Mouse (Mus musculus) forebrain, postnatal 0 days (tissue): Measurements from ENCODE around the gene Gtf2h3. TPM values are rescaled to one million over a fixed set of nuclear protein-coding genes. Genes with fewer than 3 reads are reported as not detected.

Source experiments
- ATAC-seq: fragments of 200-750 bp; cut with Nextera tagmentation; 2 replicates; pipeline ENCODE4 v1.8.0; 2017; ENCODE audit warnings: mild to moderate bottlenecking, moderate library complexity
- DNase-seq: peaks from one replicate; pipeline ENCODE4 v3.0.0-alpha.2; 2015
- H3K27ac ChIP-seq: fragments of 300-500 bp; sonication (generic); 2 replicates; pipeline ENCODE4 v1.5.1; 2014; ENCODE audit warnings: low read depth, mild to moderate bottlenecking, antibody characterized with exemption, low read length, moderate library complexity, mixed read lengths
- H3K27me3 ChIP-seq: fragments of 300-500 bp; sonication (generic); 2 replicates; pipeline ENCODE4 v1.6.1; 2014; ENCODE audit warnings: mild to moderate bottlenecking, low read length, mixed read lengths; ENCODE audit not compliant: insufficient read depth
- H3K36me3 ChIP-seq: fragments of 300-500 bp; sonication (generic); 2 replicates; pipeline ENCODE4 v1.6.1; 2014; ENCODE audit warnings: mild to moderate bottlenecking, moderate library complexity; ENCODE audit not compliant: insufficient read depth
- H3K4me1 ChIP-seq: fragments of 300-500 bp; sonication (generic); 2 replicates; pipeline ENCODE4 v1.6.1; 2014; ENCODE audit warnings: antibody characterized with exemption; ENCODE audit not compliant: insufficient read depth
- H3K4me2 ChIP-seq: fragments of 300-500 bp; sonication (generic); 2 replicates; pipeline ENCODE4 v1.6.1; 2014; ENCODE audit warnings: low read depth, mild to moderate bottlenecking, moderate library complexity
- H3K4me3 ChIP-seq: fragments of 300-500 bp; sonication (generic); 2 replicates; pipeline ENCODE4 v1.5.1; 2014; ENCODE audit warnings: low read depth, low read length, mixed read lengths
- H3K9ac ChIP-seq: fragments of 300-500 bp; sonication (generic); 2 replicates; pipeline ENCODE4 v1.6.1; 2014; ENCODE audit warnings: mild to moderate bottlenecking
- H3K9me3 ChIP-seq: fragments of 300-500 bp; sonication (generic); 2 replicates; pipeline ENCODE4 v1.6.1; 2016; ENCODE audit warnings: low read length
- CTCF ChIP-seq: sonication (generic); IDR thresholded peaks from 2 replicates; pipeline ENCODE4 v1.5.1; 2016; ENCODE audit warnings: antibody characterized with exemption, control low read depth, low read depth
- WGBS: fragments of 180-500 bp; shearing (Covaris S2); extraction: QIAGEN DNeasy Blood & Tissue Kit; methylation state at CpG from one replicate; pipeline ENCODE4 v1.1.7; 2014; 5-methylcytosine and 5-hydroxymethylcytosine counted together
- polyA plus RNA-seq: library from polyadenylated mRNA; unstranded; fragments of >200 nt; fragmentation: Nextera tagmentation; extraction: Ambion mirVana; gene quantifications from 2 replicates; pipeline ENCODE4 v1.2.1, GENCODE M21; 2015
- total RNA-seq: library from RNA; depleted of rRNA; stranded (reverse); fragments of >200 nt; gene quantifications from 2 replicates; pipeline ENCODE4 v1.2.3, GENCODE M21; 2014; rRNA removed

Gene Gtf2h3
- 33.2 and 38.9 TPM in 2 replicates for total RNA-seq
- polyA plus RNA-seq: 26.1 and 35.0 TPM in 2 replicates

DNA sequence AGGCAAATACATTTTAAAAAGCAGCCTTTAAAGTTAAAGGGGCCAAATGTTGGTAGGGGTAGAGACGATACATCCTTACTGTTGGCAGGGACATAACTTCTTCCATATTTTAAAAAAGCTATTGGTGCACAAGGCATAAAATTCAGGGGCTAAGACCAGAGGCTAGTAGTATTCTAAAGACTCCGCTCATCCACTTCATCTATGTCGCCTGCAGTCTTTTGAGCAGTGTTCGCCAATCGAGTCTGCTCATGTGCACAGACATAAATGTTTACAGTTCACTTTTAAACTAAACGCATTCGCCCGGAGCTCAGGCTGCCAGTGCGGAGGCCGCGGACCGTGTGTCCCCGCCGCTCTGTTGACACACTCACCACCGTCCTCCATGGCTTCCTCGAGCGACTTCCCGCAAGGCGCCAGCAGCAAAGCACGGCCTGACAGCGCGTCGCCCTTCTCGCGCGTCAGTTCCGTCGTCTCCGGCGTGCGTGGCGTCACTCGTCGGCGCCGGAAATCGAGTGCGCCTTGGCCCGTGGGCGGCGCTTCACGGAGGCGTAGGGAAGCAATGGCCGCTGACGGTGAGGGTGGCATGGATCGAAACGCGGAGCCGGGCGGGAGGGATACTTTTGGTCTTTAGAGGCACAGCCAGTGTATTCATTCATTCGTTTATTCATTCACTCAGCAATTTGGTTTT lies at the start of gene Gtf2h3, which contains the start of gene Eif2b1:
TSS of gene Gtf2h3 (plus strand) at position 508 of the 685 bp plus-strand sequence.
TSS of gene Eif2b1 (minus strand) at position 499 of the 685 bp plus-strand sequence.
- Histone ChIP-seq H3K9ac (peak within 1 kb of the TSS; percentile 70), H3K36me3 (peaks cover 46% of the 10 kb centered on the region), H3K27ac (peak within 1 kb of the TSS; percentile 70), H3K4me2 (peak within 1 kb of the TSS; percentile 93), H3K9me3 (no peaks in the 10 kb centered on the region), H3K27me3 (no peaks in the 10 kb centered on the region), H3K4me3 (peak within 1 kb of the TSS; percentile 57), H3K4me1 (peaks cover 14% of the 10 kb centered on the region)
- ATAC-seq (peak; percentile 98), DNase-seq (peak; percentile 98)
- TF ChIP-seq CTCF: peak; percentile 29; the same call in 1 of the 2 replicates
- 3% methylated on average over 51 of the region's 51 CpGs for WGBS

GRCm38 (mm10) chr5:124529191-124529651 lies 49.7 kb upstream of the Gtf2h3 start:
- Histone ChIP-seq H3K9me3 (no peaks in the 10 kb centered on the region), H3K27ac (no peak overlapping the region)

DNA sequence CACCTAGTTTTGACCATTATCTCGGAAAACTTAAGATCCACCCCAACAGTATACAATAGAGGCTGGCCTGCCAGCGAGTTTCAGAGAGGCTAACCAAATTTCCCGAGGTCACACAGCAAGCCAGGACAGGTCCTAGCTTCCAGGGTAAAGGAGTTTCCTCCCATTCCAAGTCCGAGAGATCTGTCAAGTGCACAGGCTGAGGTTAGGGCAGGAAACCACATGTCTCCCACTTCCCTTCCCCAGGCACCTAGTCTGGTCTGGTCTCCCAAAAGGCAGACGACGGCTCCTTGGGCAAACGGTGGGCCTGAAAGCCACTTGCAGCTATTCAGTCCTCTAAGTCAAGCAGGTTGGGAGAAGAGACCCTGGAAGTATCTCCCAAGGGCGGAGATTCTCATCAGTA lies 49.2 kb upstream of the Gtf2h3 start:
- no peak for TF ChIP-seq CTCF
- no peaks in the 10 kb centered on the region for H3K9me3 ChIP-seq
- no peak for ATAC-seq
- H3K4me3 ChIP-seq: peak overlapping the region; percentile 69
- no peaks in the 10 kb centered on the region for H3K36me3 ChIP-seq
- H3K4me2 ChIP-seq: peak overlapping the region; percentile 78
- no peaks in the 10 kb centered on the region for H3K27me3 ChIP-seq
- peaks cover 11% of the 10 kb centered on the region for H3K4me1 ChIP-seq
- DNase-seq: no peak
- 73% methylated on average over 8 of the region's 8 CpGs for WGBS
- H3K9ac ChIP-seq: no peak overlapping the region
- H3K27ac ChIP-seq: no peak overlapping the region

More at GRCm38 (mm10) chr5:124529191-124529651, 49.7 kb upstream of the Gtf2h3 start:
- TF ChIP-seq CTCF: no peak
- Histone ChIP-seq H3K36me3 (no peaks in the 10 kb centered on the region), H3K4me1 (peaks cover 11% of the 10 kb centered on the region), H3K9ac (no peak overlapping the region), H3K27me3 (no peaks in the 10 kb centered on the region), H3K4me3 (no peak overlapping the region), H3K4me2 (peak overlapping the region; percentile 78)
- WGBS: 38% methylated on average over 8 of the region's 8 CpGs
- ATAC-seq: no peak
- DNase-seq: no peak

DNA sequence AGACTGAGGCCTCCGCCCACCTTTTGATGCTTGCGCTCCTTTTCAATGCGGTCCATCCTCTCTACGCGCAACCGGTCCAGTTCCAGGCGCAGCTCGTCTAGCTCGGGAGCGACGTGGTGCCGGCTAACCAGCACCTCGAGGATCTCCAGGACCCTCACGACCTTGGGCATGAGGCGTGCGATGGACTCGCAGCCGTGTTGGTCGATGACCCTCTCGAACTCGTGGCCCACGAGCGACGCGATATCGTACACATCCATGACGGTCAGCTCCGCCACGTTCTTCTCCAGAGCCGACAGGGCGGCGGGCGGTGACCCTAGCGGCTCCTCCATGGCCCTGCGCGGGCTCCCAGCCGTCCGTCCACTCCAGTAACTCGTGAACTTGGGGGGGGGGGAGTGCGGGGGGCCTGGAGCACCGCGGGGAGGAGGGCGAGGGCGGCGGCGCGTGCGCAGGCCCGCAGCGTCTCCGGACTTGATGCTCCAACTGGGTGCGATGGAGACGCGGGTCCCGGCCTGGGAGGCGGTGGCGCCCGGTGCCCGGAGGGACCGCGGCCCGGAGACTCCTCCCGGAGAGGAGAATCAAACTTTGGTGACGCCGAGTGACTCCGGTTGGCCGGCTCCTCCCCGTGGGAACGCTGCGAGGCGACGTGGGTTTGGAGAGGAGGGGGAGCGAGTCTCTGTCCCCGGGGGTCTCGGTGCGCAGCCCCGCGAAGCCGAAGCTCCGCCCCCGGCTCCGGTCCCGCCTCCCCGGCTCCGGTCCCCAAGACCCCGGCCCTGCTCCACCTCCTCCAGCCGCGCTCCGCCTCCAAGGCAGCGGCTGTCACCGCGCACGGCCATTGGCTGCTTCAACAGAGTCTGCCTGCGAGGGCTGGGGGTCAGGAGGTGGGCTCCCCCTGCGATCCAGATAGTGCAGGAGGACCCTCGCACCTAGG lies 48.0 kb upstream of the Gtf2h3 start, which contains the start of gene Rilpl1:
TSS of gene Rilpl1 (minus strand) at position 737 of the 928 bp plus-strand sequence.
- peak; percentile 96 for ATAC-seq
- peak; percentile 11; the same call in 1 of the 2 replicates for TF ChIP-seq CTCF
- no peaks in the 10 kb centered on the region for H3K36me3 ChIP-seq
- H3K9ac ChIP-seq: peak within 1 kb of the TSS; percentile 65
- under 1% methylated on average over 89 of the region's 96 CpGs for WGBS
- peak within 1 kb of the TSS; percentile 78 for H3K4me2 ChIP-seq
- peak within 1 kb of the TSS; percentile 62 for H3K27ac ChIP-seq
- H3K4me3 ChIP-seq: peak within 1 kb of the TSS; percentile 69
- H3K27me3 ChIP-seq: no peaks in the 10 kb centered on the region
- peaks cover 11% of the 10 kb centered on the region for H3K4me1 ChIP-seq
- no peaks in the 10 kb centered on the region for H3K9me3 ChIP-seq
- peak; percentile 86 for DNase-seq

DNA sequence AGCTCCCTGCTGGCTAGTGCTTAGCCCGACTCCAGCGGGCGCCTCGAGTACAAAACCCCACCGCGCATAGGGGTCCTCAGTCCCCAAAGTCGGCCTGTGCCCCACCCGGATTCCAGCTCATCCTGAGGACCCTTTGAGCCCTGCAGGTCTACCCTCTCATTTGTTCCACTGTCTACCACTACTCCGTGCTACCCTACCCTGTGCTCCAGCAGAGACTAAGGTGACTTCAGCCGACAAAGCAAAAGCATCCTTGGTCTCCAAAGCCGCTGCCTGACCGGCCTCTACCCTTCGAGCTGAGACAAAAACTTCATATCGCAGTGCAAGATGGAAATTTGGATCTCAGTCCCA lies 47.4 kb upstream of the Gtf2h3 start:
- DNase-seq (no peak), ATAC-seq (peak; percentile 47; the same call in 1 of the 2 replicates)
- WGBS: 10% methylated on average over 14 of the region's 14 CpGs
- H3K4me3 ChIP-seq: peak overlapping the region; percentile 69
- no peaks in the 10 kb centered on the region for H3K27me3 ChIP-seq
- H3K9ac ChIP-seq: peak overlapping the region; percentile 65
- TF ChIP-seq CTCF: no peak
- H3K4me1 ChIP-seq: peaks cover 11% of the 10 kb centered on the region
- no peaks in the 10 kb centered on the region for H3K36me3 ChIP-seq
- peak overlapping the region; percentile 78 for H3K4me2 ChIP-seq
- no peaks in the 10 kb centered on the region for H3K9me3 ChIP-seq
- H3K27ac ChIP-seq: peak overlapping the region; percentile 62

- Histone ChIP-seq H3K4me1 (peaks cover 11% of the 10 kb centered on the region), H3K9me3 (no peaks in the 10 kb centered on the region), H3K4me3 (no peak overlapping the region), H3K9ac (no peak overlapping the region), H3K4me2 (no peak overlapping the region), H3K27me3 (no peaks in the 10 kb centered on the region), H3K27ac (no peak overlapping the region), H3K36me3 (no peaks in the 10 kb centered on the region)
- DNase-seq: no peak
- TF ChIP-seq CTCF: no peak
- WGBS: 34% methylated on average over 7 of the region's 7 CpGs
- ATAC-seq: no peak
Measured at GRCm38 (mm10) chr5:124532451-124532850, 46.5 kb upstream of the Gtf2h3 start.
